Mouse (Mus musculus) retina, postnatal 7 days (tissue): Measurements from ENCODE around the gene Cbx6.
A peak's percentile ranks its signal among the peaks of the same experiment; 100 is the strongest.

Experiments used
- DNase-seq: peaks from one replicate; pipeline ENCODE4 v3.0.0-alpha.2; 2012; ENCODE audit warnings: low read depth, low spot score

Cbx6 gene

GRCm38 (mm10) chr15:79834130-79834880 lies at the start of gene Cbx6, which contains the start of gene Npcd:
Gene Cbx6, minus strand, starts transcription at chr15:79834688.
Gene Npcd, minus strand, starts transcription at chr15:79834237.
- peak; percentile 93 for DNase-seq

GRCm38 (mm10) chr15:79883352-79883822 lies 48.9 kb upstream of the Cbx6 start:
- DNase-seq, result peak; percentile 82

- DNase-seq, result no peak
These were observed 48.3 kb upstream of the Cbx6 start for GRCm38 (mm10) chr15:79882623-79883267.

- DNase-seq, result no peak
These were observed 46.0 kb upstream of the Cbx6 start for GRCm38 (mm10) chr15:79880477-79880876.

GRCm38 (mm10) chr15:79879319-79879718 lies 44.8 kb upstream of the Cbx6 start:
- DNase-seq, result no peak

GRCm38 (mm10) chr15:79878725-79879136 lies 44.2 kb upstream of the Cbx6 start:
- DNase-seq, result no peak

- no peak for DNase-seq
These were observed 40.9 kb upstream of the Cbx6 start for GRCm38 (mm10) chr15:79875261-79875995.

- DNase-seq, result no peak
These were observed 39.5 kb upstream of the Cbx6 start for GRCm38 (mm10) chr15:79873995-79874394.

GRCm38 (mm10) chr15:79873545-79873944 lies 39.1 kb upstream of the Cbx6 start:
- peak; percentile 54 for DNase-seq

- no peak for DNase-seq
These were observed 32.9 kb upstream of the Cbx6 start for GRCm38 (mm10) chr15:79867260-79868002.

GRCm38 (mm10) chr15:79859821-79860220 lies 25.3 kb upstream of the Cbx6 start:
- DNase-seq, result no peak

- no peak for DNase-seq
These were observed 24.5 kb upstream of the Cbx6 start for GRCm38 (mm10) chr15:79858979-79859378.

GRCm38 (mm10) chr15:79850143-79850542 lies 15.7 kb upstream of the Cbx6 start:
- DNase-seq, result no peak

GRCm38 (mm10) chr15:79847100-79847499 lies 12.6 kb upstream of the Cbx6 start:
- DNase-seq, result no peak

- no peak for DNase-seq
These were observed 11.5 kb upstream of the Cbx6 start for GRCm38 (mm10) chr15:79845986-79846385.

GRCm38 (mm10) chr15:79842985-79843384 lies 8.5 kb upstream of the Cbx6 start:
- no peak for DNase-seq

- DNase-seq, result no peak
These were observed 5.8 kb upstream of the Cbx6 start for GRCm38 (mm10) chr15:79840281-79840680.

- DNase-seq, result no peak
These were observed 383 bp upstream of the Cbx6 start for GRCm38 (mm10) chr15:79834881-79835260.

- DNase-seq, result no peak
These were observed 1.0 kb downstream of the Cbx6 start for GRCm38 (mm10) chr15:79833251-79834050.

GRCm38 (mm10) chr15:79832064-79832900 lies 2.2 kb downstream of the Cbx6 start:
- peak; percentile 69 for DNase-seq
